ENCODE assay signal across 8 mouse cellular contexts in genomic region chr3:108563309-108563708, GRCm38 (mm10). TPM values are rescaled to one million over a fixed set of nuclear protein-coding genes. Genes with fewer than 3 reads are reported as not detected.
DNase-seq lines count a peak whose midpoint lies in the region; ATAC-seq lines count a peak whose summit lies in the region.

No protein-coding gene starts in this region.

- peaks cover 22% of the 10 kb centered on the region for H3K36me3 ChIP-seq in heart, embryonic 13.5 days
- peaks cover 22% of the 10 kb centered on the region for H3K36me3 ChIP-seq in liver, embryonic 12.5 days
- peaks cover 6% of the 10 kb centered on the region for H3K36me3 ChIP-seq in splenic B cell, adult 2 months (ENCODE audit: control insufficient read depth, insufficient read depth, low read length, poor library complexity, severe bottlenecking)

- H3K9ac ChIP-seq in heart, embryonic 13.5 days: peak overlapping the region; percentile 79
- peak overlapping the region; percentile 80 for H3K9ac ChIP-seq in liver, embryonic 12.5 days

- no peaks in the 10 kb centered on the region for H3K4me1 ChIP-seq in brown adipose tissue, adult 24 weeks (ENCODE audit: control insufficient read depth, insufficient read depth, insufficient read length, low read length)
- peaks cover 16% of the 10 kb centered on the region for H3K4me1 ChIP-seq in heart, embryonic 13.5 days
- peaks cover 39% of the 10 kb centered on the region for H3K4me1 ChIP-seq in liver, embryonic 12.5 days

- H3K27me3 ChIP-seq in heart, embryonic 13.5 days (replicated peaks): peaks cover 5% of the 10 kb centered on the region; the same call in 1 of the 2 replicates
- peaks cover 7% of the 10 kb centered on the region; the same call in 1 of the 2 replicates for H3K27me3 ChIP-seq in liver, embryonic 12.5 days (replicated peaks)
- H3K27me3 ChIP-seq in splenic B cell, adult 2 months (ENCODE audit: control insufficient read depth, insufficient read depth, low read length, poor library complexity, severe bottlenecking): no peaks in the 10 kb centered on the region

- H3K9me3 ChIP-seq in heart, embryonic 13.5 days: no peaks in the 10 kb centered on the region
- H3K9me3 ChIP-seq in liver, embryonic 12.5 days (replicated peaks): no peaks in the 10 kb centered on the region

- H3K4me3 ChIP-seq in brown adipose tissue, adult 24 weeks (ENCODE audit: insufficient read depth, low read depth, low read length): peak overlapping the region; percentile 56
- peak overlapping the region; percentile 84 for H3K4me3 ChIP-seq in heart, embryonic 13.5 days
- peak overlapping the region; percentile 77 for H3K4me3 ChIP-seq in liver, embryonic 12.5 days

- H3K27ac ChIP-seq in brown adipose tissue, adult 24 weeks (replicated peaks; ENCODE audit: low read depth, low read length): peak overlapping the region; percentile 88
- peak overlapping the region; percentile 91 for H3K27ac ChIP-seq in heart, embryonic 13.5 days (replicated peaks)
- peak overlapping the region; percentile 93 for H3K27ac ChIP-seq in liver, embryonic 12.5 days

- H3K4me2 ChIP-seq in heart, embryonic 13.5 days: peak overlapping the region; percentile 94
- peak overlapping the region; percentile 81 for H3K4me2 ChIP-seq in liver, embryonic 12.5 days

- ATAC-seq in erythroid progenitor cell, adult 5-6 weeks (replicated peaks; ENCODE audit: low FRiP score, poor library complexity, severe bottlenecking): peak; percentile 66
- no peak for ATAC-seq in heart, embryonic 13.5 days (ENCODE audit: extremely low read depth, insufficient number of reproducible peaks, low FRiP score, low TSS enrichment)
- ATAC-seq in liver, embryonic 12.5 days: no peak

- WGBS in heart, embryonic 13.5 days: 8% methylated on average over 4 of the region's 4 CpGs
- under 1% methylated on average over 4 of the region's 4 CpGs for WGBS in liver, embryonic 12.5 days (ENCODE audit: insufficient replicate concordance)

- DNase-seq in CD8-positive naive resting alpha-beta T cell, adult 2 months (ENCODE audit: low read depth in 2 of 2, low spot score in 2 of 2): peak; percentile 52 to 75
- DNase-seq in kidney, postnatal 10 days: peak; percentile 92
- peak; percentile 89 for DNase-seq in naive thymus-derived CD4-positive, alpha-beta T cell, adult 2 months (ENCODE audit: low read depth)
- peak; percentile 87 for DNase-seq in splenic B cell, adult 2 months (ENCODE audit: low read depth, low spot score)

RNA-seq across cellular contexts. Expression of gene Tmem167b, which starts 1.0 kb away (rescaled TPM):
- 24.1 and 27.7 TPM in 2 replicates for polyA plus RNA-seq in brown adipose tissue, adult 24 weeks (2012; ENCODE audit: insufficient read depth, insufficient read length, missing spikeins)
- 9.7 and 13.0 TPM in 2 replicates for total RNA-seq in erythroid progenitor cell, adult 5-6 weeks (2015; ENCODE audit: low replicate concordance)
- 27.0 and 27.8 TPM in 2 replicates for total RNA-seq in erythroid progenitor cell, adult 5-6 weeks (2017; ENCODE audit: low replicate concordance)
- 28.2 and 30.6 TPM in 2 replicates for polyA plus RNA-seq in heart, embryonic 13.5 days (2015; fragmentation: Nextera tagmentation; extraction: Ambion mirVana)
- 17.8 and 19.8 TPM in 2 replicates for polyA plus RNA-seq in liver, embryonic 12.5 days (2016; fragmentation: Nextera tagmentation; extraction: Ambion mirVana)

RNA-seq across cellular contexts. Expression of gene Taf13, which starts 8.2 kb away (rescaled TPM):
- polyA plus RNA-seq in brown adipose tissue, adult 24 weeks (2012; ENCODE audit: insufficient read depth, insufficient read length, missing spikeins): 23.7 and 42.7 TPM in 2 replicates
- total RNA-seq in erythroid progenitor cell, adult 5-6 weeks (2015; ENCODE audit: low replicate concordance): 1.7 and 7.6 TPM in 2 replicates
- 4.1 and 5.1 TPM in 2 replicates for total RNA-seq in erythroid progenitor cell, adult 5-6 weeks (2017; ENCODE audit: low replicate concordance)
- polyA plus RNA-seq in heart, embryonic 13.5 days (2015; fragmentation: Nextera tagmentation; extraction: Ambion mirVana): 27.0 and 29.0 TPM in 2 replicates
- 13.4 and 16.4 TPM in 2 replicates for polyA plus RNA-seq in liver, embryonic 12.5 days (2016; fragmentation: Nextera tagmentation; extraction: Ambion mirVana)

RNA-seq across cellular contexts. Expression of gene 5330417C22Rik, which starts 27.0 kb away (rescaled TPM):
- polyA plus RNA-seq in brown adipose tissue, adult 24 weeks (2012; ENCODE audit: insufficient read depth, insufficient read length, missing spikeins): not detected in 2 replicates
- not detected in 2 replicates for total RNA-seq in erythroid progenitor cell, adult 5-6 weeks (2015; ENCODE audit: low replicate concordance)
- not detected in 2 replicates for total RNA-seq in erythroid progenitor cell, adult 5-6 weeks (2017; ENCODE audit: low replicate concordance)
- 0.70 and 1.0 TPM in 2 replicates for polyA plus RNA-seq in heart, embryonic 13.5 days (2015; fragmentation: Nextera tagmentation; extraction: Ambion mirVana)
- 0.08 and 0.13 TPM in 2 replicates for polyA plus RNA-seq in liver, embryonic 12.5 days (2016; fragmentation: Nextera tagmentation; extraction: Ambion mirVana)

RNA-seq across cellular contexts. Expression of gene Wdr47, which starts 27.8 kb away (rescaled TPM):
- polyA plus RNA-seq in brown adipose tissue, adult 24 weeks (2012; ENCODE audit: insufficient read depth, insufficient read length, missing spikeins): 4.5 and 5.3 TPM in 2 replicates
- total RNA-seq in erythroid progenitor cell, adult 5-6 weeks (2015; ENCODE audit: low replicate concordance): 1.3 and 2.9 TPM in 2 replicates
- 2.7 TPM in 1 of 2 replicates, not detected in the other for total RNA-seq in erythroid progenitor cell, adult 5-6 weeks (2017; ENCODE audit: low replicate concordance)
- 7.0 and 7.7 TPM in 2 replicates for polyA plus RNA-seq in heart, embryonic 13.5 days (2015; fragmentation: Nextera tagmentation; extraction: Ambion mirVana)
- polyA plus RNA-seq in liver, embryonic 12.5 days (2016; fragmentation: Nextera tagmentation; extraction: Ambion mirVana): 3.0 and 3.5 TPM in 2 replicates

RNA-seq across cellular contexts. Expression of gene 1700013F07Rik, which starts 29.4 kb away (rescaled TPM):
- polyA plus RNA-seq in brown adipose tissue, adult 24 weeks (2012; ENCODE audit: insufficient read depth, insufficient read length, missing spikeins): not detected in 2 replicates
- not detected in 2 replicates for total RNA-seq in erythroid progenitor cell, adult 5-6 weeks (2015; ENCODE audit: low replicate concordance)
- not detected in 2 replicates for total RNA-seq in erythroid progenitor cell, adult 5-6 weeks (2017; ENCODE audit: low replicate concordance)
- polyA plus RNA-seq in heart, embryonic 13.5 days (2015; fragmentation: Nextera tagmentation; extraction: Ambion mirVana): not detected in 2 replicates
- not detected in 2 replicates for polyA plus RNA-seq in liver, embryonic 12.5 days (2016; fragmentation: Nextera tagmentation; extraction: Ambion mirVana)
